Mouse (Mus musculus): ENCODE results near the gene Cep57l1. TPM values are rescaled to one million over a fixed set of nuclear protein-coding genes. Genes with fewer than 3 reads are reported as not detected.

Cep57l1 gene
- total and polyA plus RNA-seq, 3 experiments: 16.7 to 19.2 TPM; not detected in 1

- H3K27ac ChIP-seq (ENCODE audit: control insufficient read depth, low read depth, low read length): no peak overlapping the region
- DNase-seq (ENCODE audit: low read depth, low spot score): no peak
- H3K4me3 ChIP-seq (ENCODE audit: control insufficient read depth in 1 of 2, insufficient read depth in 1 of 2, low read depth in 2 of 2, low read length in 2 of 2): no peak overlapping the region
- peaks cover 0 to 8% of the 10 kb centered on the region in 2 experiments; a peak in 2 of 4 replicates for H3K4me1 ChIP-seq (ENCODE audit: control insufficient read depth in 1 of 2, insufficient read depth in 2 of 2, low read length in 2 of 2)
- no peak overlapping the region for H3K9ac ChIP-seq (ENCODE audit: control insufficient read depth, low read depth, low read length, poor library complexity, severe bottlenecking)
- TF ChIP-seq MAX (IDR thresholded peaks at IDR 0.05; ENCODE audit: low read length) (no peak), ZNF384 (IDR thresholded peaks at IDR 0.05; ENCODE audit: low read depth, low read length) (no peak), BHLHE40 (IDR thresholded peaks at IDR 0.05; ENCODE audit: borderline replicate concordance, low read depth, low read length) (no peak), ELF1 (IDR thresholded peaks at IDR 0.05; ENCODE audit: low read depth, low read length) (no peak), UBTF (IDR thresholded peaks at IDR 0.05; ENCODE audit: borderline replicate concordance, insufficient read depth, low read depth, low read length) (no peak)
- no peaks in the 10 kb centered on the region for H3K79me2 ChIP-seq (ENCODE audit: control insufficient read depth, insufficient read depth, low read length, poor library complexity)
- no peaks in the 10 kb centered on the region for H3K27me3 ChIP-seq (ENCODE audit: control insufficient read depth in 1 of 2, insufficient read depth in 2 of 2, low read length in 2 of 2)
- peaks cover 0 to 5% of the 10 kb centered on the region in 2 experiments; a peak in 1 of 4 replicates for H3K36me3 ChIP-seq (ENCODE audit: control insufficient read depth in 1 of 2, insufficient read depth in 2 of 2, low read length in 2 of 2)
- H3K9me3 ChIP-seq (replicated peaks; ENCODE audit: insufficient read depth, low read length): no peaks in the 10 kb centered on the region
Observed at GRCm38 (mm10) chr10:41715557-41715956, 94.1 kb downstream of the Cep57l1 start.

GRCm38 (mm10) chr10:41711467-41711866 is 98.2 kb downstream of the Cep57l1 start:
- DNase-seq (ENCODE audit: low read depth, low spot score): no peak
- no peaks in the 10 kb centered on the region for H3K9me3 ChIP-seq (replicated peaks; ENCODE audit: insufficient read depth, low read length)
- H3K4me1 ChIP-seq (ENCODE audit: control insufficient read depth in 1 of 2, insufficient read depth in 2 of 2, low read length in 2 of 2): peaks cover 0 to 8% of the 10 kb centered on the region in 2 experiments; a peak in 2 of 4 replicates
- TF ChIP-seq SIN3A (IDR thresholded peaks at IDR 0.05; ENCODE audit: low read length): no peak
- TF ChIP-seq POLR2AphosphoS2 (IDR thresholded peaks at IDR 0.05; ENCODE audit: low read length): no peak
- TF ChIP-seq ZC3H11A (IDR thresholded peaks at IDR 0.05; ENCODE audit: low read depth, low read length): no peak
- no peak for TF ChIP-seq GABPA (IDR thresholded peaks at IDR 0.05; ENCODE audit: low read depth, low read length)
- TF ChIP-seq ELF1 (IDR thresholded peaks at IDR 0.05; ENCODE audit: low read depth, low read length): no peak
- no peak for TF ChIP-seq ZMIZ1 (IDR thresholded peaks at IDR 0.05; ENCODE audit: low read depth, low read length)
- no peak for TF ChIP-seq NRF1 (IDR thresholded peaks at IDR 0.05; ENCODE audit: insufficient read depth, low read depth, low read length, poor library complexity, severe bottlenecking)
- no peak for TF ChIP-seq ZKSCAN1 (IDR thresholded peaks at IDR 0.05; ENCODE audit: low read depth, low read length)
- H3K27ac ChIP-seq (ENCODE audit: control insufficient read depth, low read depth, low read length): no peak overlapping the region
- H3K27me3 ChIP-seq (ENCODE audit: control insufficient read depth in 1 of 2, insufficient read depth in 2 of 2, low read length in 2 of 2): no peaks in the 10 kb centered on the region
- no peaks in the 10 kb centered on the region for H3K79me2 ChIP-seq (ENCODE audit: control insufficient read depth, insufficient read depth, low read length, poor library complexity)
- H3K9ac ChIP-seq (ENCODE audit: control insufficient read depth, low read depth, low read length, poor library complexity, severe bottlenecking): no peak overlapping the region
- no peak overlapping the region for H3K4me3 ChIP-seq (ENCODE audit: control insufficient read depth in 1 of 2, insufficient read depth in 1 of 2, low read depth in 2 of 2, low read length in 2 of 2)
- peaks cover 0 to 5% of the 10 kb centered on the region in 2 experiments; a peak in 1 of 4 replicates for H3K36me3 ChIP-seq (ENCODE audit: control insufficient read depth in 1 of 2, insufficient read depth in 2 of 2, low read length in 2 of 2)

GRCm38 (mm10) chr10:41710773-41711172 is 98.9 kb downstream of the Cep57l1 start:
- peaks cover 0 to 8% of the 10 kb centered on the region in 2 experiments; a peak in 2 of 4 replicates for H3K4me1 ChIP-seq (ENCODE audit: control insufficient read depth in 1 of 2, insufficient read depth in 2 of 2, low read length in 2 of 2)
- H3K9ac ChIP-seq (ENCODE audit: control insufficient read depth, low read depth, low read length, poor library complexity, severe bottlenecking): no peak overlapping the region
- no peaks in the 10 kb centered on the region for H3K79me2 ChIP-seq (ENCODE audit: control insufficient read depth, insufficient read depth, low read length, poor library complexity)
- no peak overlapping the region for H3K27ac ChIP-seq (ENCODE audit: control insufficient read depth, low read depth, low read length)
- DNase-seq (ENCODE audit: low read depth, low spot score): no peak
- H3K4me3 ChIP-seq (ENCODE audit: control insufficient read depth in 1 of 2, insufficient read depth in 1 of 2, low read depth in 2 of 2, low read length in 2 of 2): no peak overlapping the region
- no peaks in the 10 kb centered on the region for H3K9me3 ChIP-seq (replicated peaks; ENCODE audit: insufficient read depth, low read length)
- peaks cover 0 to 5% of the 10 kb centered on the region in 2 experiments; a peak in 1 of 4 replicates for H3K36me3 ChIP-seq (ENCODE audit: control insufficient read depth in 1 of 2, insufficient read depth in 2 of 2, low read length in 2 of 2)
- H3K27me3 ChIP-seq (ENCODE audit: control insufficient read depth in 1 of 2, insufficient read depth in 2 of 2, low read length in 2 of 2): no peaks in the 10 kb centered on the region
- TF ChIP-seq KAT2A (conservative IDR thresholded peaks at IDR 0.05; ENCODE audit: low read depth, low read length) (no peak), MYC (IDR thresholded peaks at IDR 0.05; ENCODE audit: low read depth, low read length) (no peak), CHD2 (IDR thresholded peaks at IDR 0.05; ENCODE audit: low read length) (no peak), CTCF (IDR thresholded peaks at IDR 0.05 in 2 of 3, conservative IDR thresholded peaks at IDR 0.05 in 1 of 3; ENCODE audit: control insufficient read depth in 1 of 3, insufficient read depth in 1 of 3, low read depth in 2 of 3, low read length in 3 of 3, poor library complexity in 1 of 3, severe bottlenecking in 1 of 3) (no peak), RCOR1 (IDR thresholded peaks at IDR 0.05; ENCODE audit: low read depth, low read length) (no peak), ELF1 (IDR thresholded peaks at IDR 0.05; ENCODE audit: low read depth, low read length) (no peak), MEF2A (IDR thresholded peaks at IDR 0.05; ENCODE audit: extremely low read depth, insufficient replicate concordance, low read depth, low read length, poor library complexity, severe bottlenecking) (no peak), ZC3H11A (IDR thresholded peaks at IDR 0.05; ENCODE audit: low read depth, low read length) (no peak), MXI1 (IDR thresholded peaks at IDR 0.05; ENCODE audit: low read depth, low read length) (no peak), NELFE (IDR thresholded peaks at IDR 0.05; ENCODE audit: low read depth, low read length) (no peak), USF2 (IDR thresholded peaks at IDR 0.05; ENCODE audit: borderline replicate concordance in 1 of 2, insufficient read depth in 1 of 2, low read depth in 1 of 2, low read length in 2 of 2) (no peak), GABPA (IDR thresholded peaks at IDR 0.05; ENCODE audit: low read depth, low read length) (no peak), TAL1 (IDR thresholded peaks at IDR 0.05; ENCODE audit: low read length) (no peak), SMC3 (IDR thresholded peaks at IDR 0.05; ENCODE audit: low read depth, low read length) (no peak), MAFK (IDR thresholded peaks at IDR 0.05; ENCODE audit: borderline replicate concordance, low read depth, low read length) (no peak), MAZ (IDR thresholded peaks at IDR 0.05; ENCODE audit: low read depth, low read length) (no peak), BHLHE40 (IDR thresholded peaks at IDR 0.05; ENCODE audit: borderline replicate concordance, low read depth, low read length) (no peak)
